Mouse (Mus musculus) kidney, adult 2 months (tissue): ENCODE data around the gene Kctd12b.
A peak's percentile ranks its signal among the peaks of the same experiment; 100 is the strongest.

Source experiments
- CTCF ChIP-seq: fragments of 200-500 bp; conservative IDR thresholded peaks from 2 replicates; pipeline ENCODE4 v1.5.1; 2011; ENCODE audit warnings: low read depth, mild to moderate bottlenecking, control low read depth, low read length, moderate library complexity, mixed read lengths; ENCODE audit not compliant: insufficient read depth, insufficient read length
- POLR2A ChIP-seq: fragments of 200-500 bp; IDR thresholded peaks from one replicate; pipeline ENCODE4 v1.6.1; 2011; ENCODE audit warnings: low read depth, low read length, control low read depth

DNA sequence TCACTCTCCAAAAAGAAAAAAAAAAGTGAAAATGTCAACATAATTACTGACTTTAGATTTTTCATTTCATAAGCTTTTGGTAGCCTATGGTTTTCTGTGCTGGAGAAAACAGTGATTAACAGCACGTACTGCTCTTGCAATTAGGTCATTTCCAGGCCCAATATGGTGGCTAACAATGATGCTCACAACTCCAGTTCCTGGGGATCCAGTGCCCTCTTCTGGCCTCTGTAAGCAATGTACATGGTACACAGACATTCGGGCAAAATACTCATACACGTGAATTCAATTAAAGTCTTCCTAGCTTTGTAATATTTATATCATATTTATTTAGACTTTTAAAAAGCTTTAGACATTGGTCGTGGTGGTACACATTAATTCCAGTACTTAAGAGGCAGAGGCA, 23.4 kb upstream of the Kctd12b start:
- TF ChIP-seq CTCF (peak; percentile 51), POLR2A (no peak)
